Mouse (Mus musculus): Measurements from ENCODE around the gene Nav3. TPM values are rescaled to one million over a fixed set of nuclear protein-coding genes. Genes with fewer than 3 reads are reported as not detected.

Nav3 gene
- polyA plus RNA-seq, 1 experiment from 2014 or later, result 10.7 TPM

GRCm38 (mm10) chr10:109903241-109903640, 552.8 kb downstream of the Nav3 start:
- peak overlapping the region; percentile 31 for H3K4me2 ChIP-seq (ENCODE audit: low read depth, low read length)
- WGBS, result 71% methylated on average over 4 of the region's 4 CpGs
- 0 out of 2 replicates have a peak, but pooled peaks cover 5% of the 10 kb centered on the region for H3K4me1 ChIP-seq (ENCODE audit: control insufficient read depth, insufficient read depth, low read length)
- no peaks in the 10 kb centered on the region for H3K9me3 ChIP-seq (ENCODE audit: control insufficient read depth, low read length)
- no peak overlapping the region for H3K9ac ChIP-seq (ENCODE audit: low read depth, low read length)
- H3K27ac ChIP-seq (replicated peaks; ENCODE audit: low read depth, low read length), result peak overlapping the region; percentile 56
- no peaks in the 10 kb centered on the region for H3K36me3 ChIP-seq (ENCODE audit: control insufficient read depth, insufficient read depth, low read length)
- H3K27me3 ChIP-seq (replicated peaks; ENCODE audit: control insufficient read depth, insufficient read depth, low read length), result no peaks in the 10 kb centered on the region
- H3K4me3 ChIP-seq (ENCODE audit: low read depth, low read length), result no peak overlapping the region
- DNase-seq (ENCODE audit: low spot score) (no peak), ATAC-seq (ENCODE audit: low read depth) (no peak)

DNA sequence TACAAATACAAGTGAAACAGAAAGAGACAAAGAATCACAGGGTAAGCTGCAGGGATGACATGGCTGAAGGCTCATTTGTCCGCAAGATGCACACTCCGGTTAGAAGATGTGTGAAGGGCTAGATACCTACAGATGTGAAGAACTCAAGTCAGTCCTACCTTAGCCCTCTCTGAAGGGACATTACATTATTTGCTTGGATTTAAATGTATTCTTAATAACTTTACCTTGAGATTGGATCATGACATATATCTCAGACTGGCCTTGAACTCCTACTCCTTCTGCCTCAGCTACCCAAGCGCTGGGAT, 566.9 kb downstream of the Nav3 start:
- Histone ChIP-seq H3K4me2 (ENCODE audit: low read depth, low read length) (no peak overlapping the region), H3K9me3 (ENCODE audit: control insufficient read depth, low read length) (no peaks in the 10 kb centered on the region), H3K4me3 (ENCODE audit: low read depth, low read length) (no peak overlapping the region), H3K27me3 (replicated peaks; ENCODE audit: control insufficient read depth, insufficient read depth, low read length) (no peaks in the 10 kb centered on the region), H3K4me1 (ENCODE audit: control insufficient read depth, insufficient read depth, low read length) (no peaks in the 10 kb centered on the region), H3K9ac (ENCODE audit: low read depth, low read length) (no peak overlapping the region), H3K36me3 (ENCODE audit: control insufficient read depth, insufficient read depth, low read length) (no peaks in the 10 kb centered on the region), H3K27ac (replicated peaks; ENCODE audit: low read depth, low read length) (no peak overlapping the region)
- ATAC-seq (ENCODE audit: low read depth) (no peak), DNase-seq (ENCODE audit: low spot score) (no peak)
- WGBS, result 81% methylated on average over 3 of the region's 3 CpGs

GRCm38 (mm10) chr10:109888355-109889170, 567.4 kb downstream of the Nav3 start:
- Histone ChIP-seq H3K36me3 (ENCODE audit: control insufficient read depth, insufficient read depth, low read length) (no peaks in the 10 kb centered on the region), H3K4me3 (ENCODE audit: low read depth, low read length) (no peak overlapping the region), H3K9me3 (ENCODE audit: control insufficient read depth, low read length) (no peaks in the 10 kb centered on the region), H3K4me1 (ENCODE audit: control insufficient read depth, insufficient read depth, low read length) (no peaks in the 10 kb centered on the region), H3K4me2 (ENCODE audit: low read depth, low read length) (no peak overlapping the region), H3K27me3 (replicated peaks; ENCODE audit: control insufficient read depth, insufficient read depth, low read length) (no peaks in the 10 kb centered on the region), H3K27ac (replicated peaks; ENCODE audit: low read depth, low read length) (no peak overlapping the region), H3K9ac (ENCODE audit: low read depth, low read length) (no peak overlapping the region)
- ATAC-seq (ENCODE audit: low read depth) (no peak), DNase-seq (ENCODE audit: low spot score) (no peak)
- 76% methylated on average over 11 of the region's 11 CpGs for WGBS

- Histone ChIP-seq H3K4me1 (ENCODE audit: control insufficient read depth, insufficient read depth, low read length) (no peaks in the 10 kb centered on the region), H3K36me3 (ENCODE audit: control insufficient read depth, insufficient read depth, low read length) (no peaks in the 10 kb centered on the region), H3K27ac (replicated peaks; ENCODE audit: low read depth, low read length) (no peak overlapping the region), H3K9ac (ENCODE audit: low read depth, low read length) (no peak overlapping the region), H3K27me3 (replicated peaks; ENCODE audit: control insufficient read depth, insufficient read depth, low read length) (no peaks in the 10 kb centered on the region), H3K4me2 (ENCODE audit: low read depth, low read length) (no peak overlapping the region), H3K4me3 (ENCODE audit: low read depth, low read length) (no peak overlapping the region), H3K9me3 (ENCODE audit: control insufficient read depth, low read length) (no peaks in the 10 kb centered on the region)
- ATAC-seq (ENCODE audit: low read depth) (no peak), DNase-seq (ENCODE audit: low spot score) (no peak)
- WGBS, result 80% methylated on average over 3 of the region's 3 CpGs
Measured at GRCm38 (mm10) chr10:109887160-109887559, 568.8 kb downstream of the Nav3 start.

DNA sequence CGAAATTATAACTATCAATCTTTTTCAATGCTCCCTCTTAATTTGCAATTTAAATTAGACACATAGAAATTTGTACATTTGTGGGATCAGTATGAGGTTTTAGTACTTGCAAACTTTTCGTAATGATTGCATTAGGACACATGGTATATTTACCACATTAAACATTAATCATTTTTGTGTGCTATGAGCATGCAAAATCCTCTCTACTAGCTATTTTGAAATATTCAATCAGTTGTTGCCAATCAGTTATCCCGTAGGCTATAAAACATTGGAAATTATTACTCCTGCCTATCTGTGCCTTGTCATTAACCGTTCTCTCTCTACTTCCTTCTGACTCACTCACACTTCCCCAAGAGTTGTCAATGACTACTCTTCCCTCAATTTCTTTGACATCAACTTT, 579.9 kb downstream of the Nav3 start:
- H3K9ac ChIP-seq (ENCODE audit: low read depth, low read length), result no peak overlapping the region
- H3K4me3 ChIP-seq (ENCODE audit: low read depth, low read length), result no peak overlapping the region
- no peaks in the 10 kb centered on the region for H3K4me1 ChIP-seq (ENCODE audit: control insufficient read depth, insufficient read depth, low read length)
- no peak overlapping the region for H3K4me2 ChIP-seq (ENCODE audit: low read depth, low read length)
- H3K36me3 ChIP-seq (ENCODE audit: control insufficient read depth, insufficient read depth, low read length), result no peaks in the 10 kb centered on the region
- H3K27me3 ChIP-seq (replicated peaks; ENCODE audit: control insufficient read depth, insufficient read depth, low read length), result no peaks in the 10 kb centered on the region
- H3K9me3 ChIP-seq (ENCODE audit: control insufficient read depth, low read length), result no peaks in the 10 kb centered on the region
- WGBS, result 87% methylated on average over 4 of the region's 4 CpGs
- ATAC-seq (ENCODE audit: low read depth), result no peak
- DNase-seq (ENCODE audit: low spot score), result no peak
- H3K27ac ChIP-seq (replicated peaks; ENCODE audit: low read depth, low read length), result no peak overlapping the region

DNA sequence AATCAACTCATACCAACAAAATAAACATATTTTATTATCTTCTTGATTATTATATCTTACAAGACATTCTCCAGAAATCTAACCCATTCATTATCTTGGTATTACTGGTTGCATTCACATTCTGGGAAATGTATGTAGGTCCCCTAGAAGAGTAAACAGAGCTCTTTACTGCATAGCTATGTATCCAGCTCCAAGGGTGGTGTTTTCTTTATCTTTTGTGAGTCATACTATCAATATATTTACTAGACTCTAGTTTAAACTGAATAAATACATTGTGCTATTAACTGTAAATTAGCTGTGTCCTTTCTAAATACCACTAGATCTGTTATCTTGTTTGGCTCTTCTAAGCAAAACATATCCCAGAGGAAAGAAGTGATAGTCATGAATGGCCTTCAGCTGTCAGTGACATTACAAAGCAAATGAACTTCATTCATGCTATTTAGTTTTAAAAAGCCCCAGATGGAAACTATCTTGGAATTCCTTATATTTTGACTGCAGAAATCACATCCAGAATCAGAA, 580.6 kb downstream of the Nav3 start:
- DNase-seq (ENCODE audit: low spot score), result no peak
- Histone ChIP-seq H3K36me3 (ENCODE audit: control insufficient read depth, insufficient read depth, low read length) (no peaks in the 10 kb centered on the region), H3K4me1 (ENCODE audit: control insufficient read depth, insufficient read depth, low read length) (no peaks in the 10 kb centered on the region), H3K27ac (replicated peaks; ENCODE audit: low read depth, low read length) (no peak overlapping the region), H3K4me2 (ENCODE audit: low read depth, low read length) (no peak overlapping the region), H3K9ac (ENCODE audit: low read depth, low read length) (no peak overlapping the region), H3K9me3 (ENCODE audit: control insufficient read depth, low read length) (no peaks in the 10 kb centered on the region), H3K4me3 (ENCODE audit: low read depth, low read length) (no peak overlapping the region), H3K27me3 (replicated peaks; ENCODE audit: control insufficient read depth, insufficient read depth, low read length) (no peaks in the 10 kb centered on the region)
- no peak for ATAC-seq (ENCODE audit: low read depth)

DNA sequence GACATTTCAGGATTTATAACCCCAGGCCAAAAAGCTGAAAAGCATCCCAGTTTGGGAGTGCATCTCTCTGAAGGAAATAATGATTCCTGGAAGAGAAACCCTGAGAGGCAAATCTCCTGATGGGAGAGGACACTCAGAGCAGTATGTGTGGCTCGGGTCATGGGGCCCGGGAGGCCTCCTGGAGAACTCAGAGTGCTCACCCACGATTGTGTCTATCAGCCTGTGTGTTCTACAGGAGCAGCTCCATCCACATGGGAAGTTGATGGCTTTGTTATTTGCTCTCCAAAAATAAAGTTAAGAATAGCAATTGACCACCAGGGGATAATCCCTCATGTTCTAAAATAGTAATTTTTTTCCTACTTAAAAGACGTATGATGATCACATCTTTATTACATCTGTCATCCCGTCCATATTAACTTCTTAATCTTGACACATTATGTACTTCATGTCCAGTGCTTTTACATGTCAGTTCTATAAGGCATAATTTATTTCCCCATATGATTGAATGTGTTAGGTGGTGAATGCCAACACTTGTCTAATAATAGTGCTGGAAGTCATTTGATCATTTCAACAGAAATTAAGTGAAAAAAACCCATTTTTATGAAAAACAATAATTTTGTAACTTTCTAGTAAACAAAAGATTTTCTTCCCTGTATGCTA, 581.2 kb downstream of the Nav3 start:
- H3K27ac ChIP-seq (replicated peaks; ENCODE audit: low read depth, low read length), result no peak overlapping the region
- peak; percentile 33 for DNase-seq (ENCODE audit: low spot score)
- H3K4me2 ChIP-seq (ENCODE audit: low read depth, low read length), result no peak overlapping the region
- no peak overlapping the region for H3K4me3 ChIP-seq (ENCODE audit: low read depth, low read length)
- no peak for ATAC-seq (ENCODE audit: low read depth)
- 30% methylated on average over 5 of the region's 5 CpGs for WGBS
- H3K36me3 ChIP-seq (ENCODE audit: control insufficient read depth, insufficient read depth, low read length), result no peaks in the 10 kb centered on the region
- H3K9ac ChIP-seq (ENCODE audit: low read depth, low read length), result no peak overlapping the region
- H3K9me3 ChIP-seq (ENCODE audit: control insufficient read depth, low read length), result no peaks in the 10 kb centered on the region
- H3K27me3 ChIP-seq (replicated peaks; ENCODE audit: control insufficient read depth, insufficient read depth, low read length), result no peaks in the 10 kb centered on the region
- no peaks in the 10 kb centered on the region for H3K4me1 ChIP-seq (ENCODE audit: control insufficient read depth, insufficient read depth, low read length)

- 80% methylated on average over 2 of the region's 2 CpGs for WGBS
- H3K4me1 ChIP-seq (ENCODE audit: control insufficient read depth, insufficient read depth, low read length), result no peaks in the 10 kb centered on the region
- H3K27me3 ChIP-seq (replicated peaks; ENCODE audit: control insufficient read depth, insufficient read depth, low read length), result no peaks in the 10 kb centered on the region
- H3K9ac ChIP-seq (ENCODE audit: low read depth, low read length), result no peak overlapping the region
- no peak for ATAC-seq (ENCODE audit: low read depth)
- no peak overlapping the region for H3K4me2 ChIP-seq (ENCODE audit: low read depth, low read length)
- H3K9me3 ChIP-seq (ENCODE audit: control insufficient read depth, low read length), result no peaks in the 10 kb centered on the region
- H3K4me3 ChIP-seq (ENCODE audit: low read depth, low read length), result no peak overlapping the region
- no peaks in the 10 kb centered on the region for H3K36me3 ChIP-seq (ENCODE audit: control insufficient read depth, insufficient read depth, low read length)
- no peak for DNase-seq (ENCODE audit: low spot score)
- no peak overlapping the region for H3K27ac ChIP-seq (replicated peaks; ENCODE audit: low read depth, low read length)
Measured at GRCm38 (mm10) chr10:109866063-109866462, 589.9 kb downstream of the Nav3 start.

- Histone ChIP-seq H3K36me3 (ENCODE audit: control insufficient read depth, insufficient read depth, low read length) (no peaks in the 10 kb centered on the region), H3K27ac (replicated peaks; ENCODE audit: low read depth, low read length) (no peak overlapping the region), H3K4me2 (ENCODE audit: low read depth, low read length) (no peak overlapping the region), H3K27me3 (replicated peaks; ENCODE audit: control insufficient read depth, insufficient read depth, low read length) (no peaks in the 10 kb centered on the region), H3K4me3 (ENCODE audit: low read depth, low read length) (no peak overlapping the region), H3K9ac (ENCODE audit: low read depth, low read length) (no peak overlapping the region), H3K9me3 (ENCODE audit: control insufficient read depth, low read length) (no peaks in the 10 kb centered on the region), H3K4me1 (ENCODE audit: control insufficient read depth, insufficient read depth, low read length) (no peaks in the 10 kb centered on the region)
- DNase-seq (ENCODE audit: low spot score) (no peak), ATAC-seq (ENCODE audit: low read depth) (no peak)
- 36% methylated on average over 2 of the region's 2 CpGs for WGBS
Measured at GRCm38 (mm10) chr10:109865391-109865790, 590.6 kb downstream of the Nav3 start.

All from embryonic facial prominence, embryonic 14.5 days (tissue).